Mouse (Mus musculus) frontal cortex, postnatal 36 days (tissue): ENCODE measurements around the gene Stx6.

ENCODE experiments used
- DNase-seq, 2 experiments: peaks; one replicate each; pipeline ENCODE4 v3.0.0; 2022; ENCODE audit warnings: low spot score in 2 of 2

The Stx6 gene

DNA sequence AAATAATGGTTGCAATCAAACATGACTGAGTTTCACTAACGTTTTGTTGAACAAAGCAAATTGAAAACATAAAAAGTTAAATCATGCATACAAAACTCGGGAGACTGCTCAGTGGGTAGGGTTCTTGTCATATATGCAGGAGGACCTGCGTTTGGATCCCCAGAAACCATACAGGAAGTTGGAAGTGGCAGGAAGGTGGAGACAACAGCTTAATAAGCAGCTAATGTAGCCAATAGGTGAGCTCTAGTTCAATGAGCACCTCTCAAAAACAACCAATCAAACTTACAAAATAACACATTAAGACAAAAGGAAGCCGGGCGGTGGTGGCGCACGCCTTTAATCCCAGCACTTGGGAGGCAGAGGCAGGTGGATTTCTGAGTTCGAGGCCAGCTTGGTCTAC lies 95.8 kb downstream of the Stx6 start:
- DNase-seq = no peak
